Mouse (Mus musculus): ENCODE results near the gene Acsf3.
A peak's percentile ranks its signal among the peaks of the same experiment; 100 is the strongest.

Gene Acsf3

GRCm38 (mm10) chr8:122851692-122852545 is 76.6 kb downstream of the Acsf3 start:
- DNase-seq, result peak; percentile 97

DNA sequence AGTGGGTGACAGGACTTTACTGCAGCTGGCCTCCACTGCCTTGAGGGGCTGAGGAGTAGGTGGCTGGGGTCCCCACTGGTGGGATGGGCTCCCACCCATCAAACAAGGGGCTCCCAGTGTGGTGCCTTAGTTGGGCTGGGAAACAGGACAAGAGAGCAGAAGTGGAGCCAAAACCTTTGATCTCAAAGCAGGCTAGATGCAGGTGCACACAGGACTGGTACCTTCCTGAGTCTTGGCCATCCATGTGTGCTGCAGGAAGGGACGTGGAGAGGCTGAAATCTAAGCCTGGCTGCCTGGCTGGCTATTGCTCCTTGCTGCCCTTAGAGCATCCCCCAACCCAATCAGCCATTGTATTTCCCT is 77.2 kb downstream of the Acsf3 start:
- DNase-seq, result no peak

- DNase-seq, result peak; percentile 90
These were observed 78.1 kb downstream of the Acsf3 start for GRCm38 (mm10) chr8:122853340-122853771.

DNA sequence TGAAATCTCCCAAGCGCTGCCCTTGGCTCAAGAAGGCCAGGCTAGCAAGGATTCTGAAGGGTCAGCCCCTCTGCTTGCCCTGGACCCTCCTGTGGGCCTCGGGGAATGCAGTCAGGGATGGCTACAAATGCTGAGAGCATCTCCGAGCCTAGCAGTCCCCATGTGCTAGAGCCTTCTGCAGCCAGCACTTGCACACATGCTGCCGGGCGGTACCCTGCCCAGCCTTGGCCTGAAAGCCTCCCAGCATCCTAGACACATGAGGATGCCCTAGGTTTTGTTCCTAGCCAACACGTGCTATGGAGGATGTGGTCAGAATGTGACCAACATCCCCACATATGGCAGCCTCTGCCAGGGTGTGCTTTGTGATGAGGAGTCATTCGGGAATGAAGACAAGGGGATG is 79.1 kb downstream of the Acsf3 start:
- no peak for DNase-seq

GRCm38 (mm10) chr8:122855123-122855522 is 79.8 kb downstream of the Acsf3 start:
- no peak for DNase-seq

DNA sequence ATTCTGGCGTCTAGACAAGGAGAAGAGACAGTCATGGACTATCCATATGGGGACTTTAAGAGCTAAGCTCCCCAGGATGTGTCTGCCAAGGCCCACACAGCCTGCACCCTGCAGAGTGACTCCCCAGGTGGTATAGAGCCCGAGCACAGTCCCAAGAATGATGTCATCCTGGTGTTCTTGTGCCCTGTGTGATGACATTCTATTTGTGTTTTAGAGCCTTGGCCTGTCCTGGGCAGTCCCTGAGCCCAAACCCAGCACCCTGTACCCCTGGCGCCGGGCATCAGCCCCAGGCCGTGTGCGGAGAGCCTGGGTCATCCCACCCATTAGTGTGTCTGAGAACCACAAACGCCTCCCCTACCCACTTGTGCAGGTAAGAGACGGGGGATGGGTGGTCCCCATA is 81.0 kb downstream of the Acsf3 start:
- peak; percentile 59 for DNase-seq

GRCm38 (mm10) chr8:122859843-122860242 is 84.6 kb downstream of the Acsf3 start:
- no peak for DNase-seq

DNA sequence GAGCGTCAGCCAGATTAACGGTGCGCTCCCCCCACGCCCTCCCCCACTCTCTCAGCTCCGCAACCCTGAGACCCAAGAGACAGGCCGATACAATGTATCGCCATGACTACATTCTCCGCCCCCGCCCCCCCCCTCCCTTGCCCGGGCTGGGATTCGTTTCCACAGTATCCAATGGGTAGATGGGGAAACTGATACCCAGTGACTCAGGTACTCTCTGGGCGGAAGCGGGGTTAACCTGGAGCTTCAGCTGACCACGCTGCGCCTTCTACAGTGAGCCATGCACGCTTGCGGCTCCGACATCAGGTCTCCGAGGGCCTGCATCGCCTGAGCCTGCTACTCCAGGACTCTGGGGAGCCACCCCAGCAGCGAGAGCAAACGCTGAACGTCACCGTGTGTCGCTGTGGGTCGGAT is 89.4 kb downstream of the Acsf3 start:
- DNase-seq, result no peak

GRCm38 (mm10) chr8:122865441-122865840 is 90.2 kb downstream of the Acsf3 start:
- no peak for DNase-seq

- no peak for DNase-seq
These were observed 90.9 kb downstream of the Acsf3 start for GRCm38 (mm10) chr8:122866231-122866630.
